In genomic region chr14:105232421-105232820, GRCm38 (mm10) we compare ENCODE assay signal across 8 mouse cellular contexts. TPM values are rescaled to one million over a fixed set of nuclear protein-coding genes. Genes with fewer than 3 reads are reported as not detected.
DNase-seq lines count a peak whose midpoint lies in the region; ATAC-seq and TF ChIP-seq lines count a peak whose summit lies in the region.

No protein-coding gene starts in this region.

- CTCF ChIA-PET in Patski (lab: Charles Lee) = interaction anchor here (0.9 to 2.5 kb wide), 14 partner anchors 10 to 85 kb away, joined by 3 to 11 read pairs (median 4); no protein-coding TSS in a partner anchor

- no peak overlapping the region for H3K4me3 ChIP-seq in gastrocnemius, adult 2 months
- H3K4me3 ChIP-seq in cortical plate, adult 2 months (ENCODE audit: insufficient read depth, low read length) = no peak overlapping the region

- POLR2A ChIA-PET in Patski (lab: Charles Lee) = no interaction called here

- no peak for TF ChIP-seq POLR2A in cortical plate, adult 2 months (IDR thresholded peaks at IDR 0.05; ENCODE audit: extremely low read depth, insufficient read depth, low read length)

- no peak overlapping the region for H3K27ac ChIP-seq in gastrocnemius, adult 2 months
- no peak overlapping the region for H3K27ac ChIP-seq in cortical plate, adult 2 months (ENCODE audit: insufficient read depth, low read length)

- intact Hi-C loops in gastrocnemius, adult 2 months (cut with DNase I) = loop anchor here (5.0 kb wide), 1 partner anchor 65 kb away; no protein-coding TSS in a partner anchor
- intact Hi-C loops in gastrocnemius, postnatal 14 days (cut with DNase I; ENCODE audit: low total_unique reads) = loop anchor here (10.0 kb wide), 1 partner anchor 62 kb away; no protein-coding TSS in a partner anchor

- no peaks in the 10 kb centered on the region for H3K27me3 ChIP-seq in Patski

- in situ Hi-C loops in Patski (cut with MboI; ENCODE audit: low pct_unique_long_range_greater_than_20kb) = loop anchor here (5.0 kb wide), 1 partner anchor 60 kb away; no protein-coding TSS in a partner anchor

- TF ChIP-seq CTCF in gastrocnemius, adult 2 months (IDR thresholded peaks at IDR 0.05) = peak; percentile 63
- TF ChIP-seq CTCF in Patski (IDR thresholded peaks at IDR 0.05) = peak; percentile 83
- TF ChIP-seq CTCF in cortical plate, adult 2 months (IDR thresholded peaks at IDR 0.05; ENCODE audit: extremely low read depth, insufficient read depth, low read length) = peak; percentile 70

- peak; percentile 20 for DNase-seq in gastrocnemius, adult 2 months
- DNase-seq in gastrocnemius, postnatal 14 days = no peak
- peak; percentile 63 for DNase-seq in 3T3-L1 (ENCODE audit: low read depth, low spot score)
- peak; percentile 24 for DNase-seq in Patski (ENCODE audit: low read depth, low spot score)
- peak; percentile 58 to 60 for DNase-seq in kidney, postnatal 25 days
- peak; percentile 17 to 29 for DNase-seq in natural killer cell, adult 2 months (ENCODE audit: low spot score in 2 of 2)
- DNase-seq in ovary, postnatal 14 days (ENCODE audit: low spot score) = no peak

- peak; percentile 82 for ATAC-seq in Patski

- no peaks in the 10 kb centered on the region for H3K4me1 ChIP-seq in cortical plate, adult 2 months (ENCODE audit: control insufficient read depth, insufficient read depth, low read length)

RNA-seq across cellular contexts. Expression of gene Ndfip2, which starts 26.0 kb away (rescaled TPM):
- total RNA-seq in gastrocnemius, adult 2 months (2021) = 10 to 100 TPM; 12.8 to 13.0 TPM
- total RNA-seq in gastrocnemius, postnatal 14 days (2021) = 10 to 100 TPM; 12.7 to 16.1 TPM
- 88.4 TPM for polyA plus RNA-seq in Patski (2021)
- polyA plus RNA-seq in cortical plate, adult 2 months (2012; rRNA removed) = 97.2 and 105 TPM in 2 replicates

RNA-seq across cellular contexts. Expression of gene Rbm26, which starts 55.3 kb away (rescaled TPM):
- total RNA-seq in gastrocnemius, adult 2 months (2021) = 10 to 100 TPM; 17.2 to 21.5 TPM
- total RNA-seq in gastrocnemius, postnatal 14 days (2021) = 10 to 100 TPM; 19.4 to 19.9 TPM
- 42.2 TPM for polyA plus RNA-seq in Patski (2021)
- polyA plus RNA-seq in cortical plate, adult 2 months (2012; rRNA removed) = 41.8 and 44.8 TPM in 2 replicates

Comparison
In these comparisons a context has a peak if more than half of its experiments do, and no peak if none do; other contexts are left out.
1. DNase-seq: peak in gastrocnemius, adult 2 months (single experiment), 3T3-L1 (single experiment), Patski (single experiment), kidney, postnatal 25 days (2 of 2) and natural killer cell, adult 2 months (2 of 2); none in gastrocnemius, postnatal 14 days (single experiment) and ovary, postnatal 14 days (single experiment).
2. Peak in every context shown above with its lines, with median percentiles within 50 percentile points of each other: CTCF ChIP-seq.